Mouse (Mus musculus): ENCODE results near the gene Nt5c2.

The Nt5c2 gene

GRCm38 (mm10) chr19:46862556-46862955 lies 152.4 kb downstream of the Nt5c2 start:
- in situ Hi-C loops (cut with MboI; ENCODE audit: low sequenced_read_pairs), result loop anchor here (25.0 kb wide), 1 partner anchor 100 kb away; the partner anchor contains the start of gene Cnnm2

- in situ Hi-C loops (cut with MboI; ENCODE audit: low sequenced_read_pairs), result loop anchor here (25.0 kb wide), 1 partner anchor 96 kb away; the partner anchor contains the start of gene Cnnm2
Measured at GRCm38 (mm10) chr19:46858200-46858599, 156.8 kb downstream of the Nt5c2 start.

- in situ Hi-C loops (cut with MboI; ENCODE audit: low sequenced_read_pairs), result loop anchor here (25.0 kb wide), 1 partner anchor 95 kb away; the partner anchor contains the start of gene Cnnm2
Measured at GRCm38 (mm10) chr19:46857277-46857989, 157.5 kb downstream of the Nt5c2 start.

- in situ Hi-C loops (cut with MboI; ENCODE audit: low sequenced_read_pairs), result loop anchor here (25.0 kb wide), 1 partner anchor 94 kb away; the partner anchor contains the start of gene Cnnm2
Measured at GRCm38 (mm10) chr19:46856780-46857179, 158.2 kb downstream of the Nt5c2 start.

GRCm38 (mm10) chr19:46856232-46856631 lies 158.7 kb downstream of the Nt5c2 start:
- in situ Hi-C loops (cut with MboI; ENCODE audit: low sequenced_read_pairs), result loop anchor here (25.0 kb wide), 1 partner anchor 94 kb away; the partner anchor contains the start of gene Cnnm2

- in situ Hi-C loops (cut with MboI; ENCODE audit: low sequenced_read_pairs), result no loop called here
Measured at GRCm38 (mm10) chr19:46849443-46849997, 165.4 kb downstream of the Nt5c2 start.

GRCm38 (mm10) chr19:46848381-46849268 lies 166.3 kb downstream of the Nt5c2 start:
- in situ Hi-C loops (cut with MboI; ENCODE audit: low sequenced_read_pairs), result no loop called here

- in situ Hi-C loops (cut with MboI; ENCODE audit: low sequenced_read_pairs), result no loop called here
Measured at GRCm38 (mm10) chr19:46846459-46846858, 168.5 kb downstream of the Nt5c2 start.

GRCm38 (mm10) chr19:46846056-46846455 lies 168.9 kb downstream of the Nt5c2 start:
- in situ Hi-C loops (cut with MboI; ENCODE audit: low sequenced_read_pairs), result no loop called here

- in situ Hi-C loops (cut with MboI; ENCODE audit: low sequenced_read_pairs), result no loop called here
Measured at GRCm38 (mm10) chr19:46843030-46843429, 171.9 kb downstream of the Nt5c2 start.

GRCm38 (mm10) chr19:46841016-46841415 lies 173.9 kb downstream of the Nt5c2 start:
- in situ Hi-C loops (cut with MboI; ENCODE audit: low sequenced_read_pairs), result no loop called here

- in situ Hi-C loops (cut with MboI; ENCODE audit: low sequenced_read_pairs), result no loop called here
Measured at GRCm38 (mm10) chr19:46837290-46838079, 177.5 kb downstream of the Nt5c2 start.

GRCm38 (mm10) chr19:46836085-46836484 lies 178.9 kb downstream of the Nt5c2 start:
- in situ Hi-C loops (cut with MboI; ENCODE audit: low sequenced_read_pairs), result no loop called here

- in situ Hi-C loops (cut with MboI; ENCODE audit: low sequenced_read_pairs), result no loop called here
Measured at GRCm38 (mm10) chr19:46835339-46835738, 179.6 kb downstream of the Nt5c2 start.

- in situ Hi-C loops (cut with MboI; ENCODE audit: low sequenced_read_pairs), result no loop called here
Measured at GRCm38 (mm10) chr19:46834301-46834700, 180.7 kb downstream of the Nt5c2 start.

All from CH12F3 (cell line).